Mouse (Mus musculus): ENCODE data around the gene Plxna4.

The Plxna4 gene

GRCm38 (mm10) chr6:32224007-32224703 lies 363.8 kb downstream of the Plxna4 start:
- no peak for DNase-seq

- DNase-seq: peak; percentile 34
Observed at GRCm38 (mm10) chr6:32220765-32221164, 367.2 kb downstream of the Plxna4 start.

DNA sequence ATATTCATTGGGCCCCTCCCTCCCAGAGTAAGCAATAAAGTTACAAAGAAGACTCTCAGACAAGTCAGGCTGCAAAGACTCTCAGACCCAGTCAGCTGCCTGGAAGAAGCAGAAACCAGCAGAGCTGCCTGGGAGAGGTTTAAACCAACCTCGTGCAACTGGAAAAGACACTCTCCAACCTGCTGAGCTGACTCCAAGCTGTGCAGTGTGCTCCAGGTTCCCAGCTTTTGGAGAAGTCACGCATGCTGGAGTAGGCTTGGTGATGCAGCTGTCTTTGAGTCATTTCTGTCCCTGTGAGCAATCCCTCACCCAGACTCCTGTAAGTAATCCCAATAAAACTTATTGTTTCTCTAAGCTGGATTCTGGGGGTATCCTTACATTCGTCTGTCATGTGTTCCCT lies 369.4 kb downstream of the Plxna4 start:
- DNase-seq: no peak

GRCm38 (mm10) chr6:32212439-32212838 lies 375.6 kb downstream of the Plxna4 start:
- no peak for DNase-seq

GRCm38 (mm10) chr6:32210139-32210538 lies 377.9 kb downstream of the Plxna4 start:
- DNase-seq: no peak

DNA sequence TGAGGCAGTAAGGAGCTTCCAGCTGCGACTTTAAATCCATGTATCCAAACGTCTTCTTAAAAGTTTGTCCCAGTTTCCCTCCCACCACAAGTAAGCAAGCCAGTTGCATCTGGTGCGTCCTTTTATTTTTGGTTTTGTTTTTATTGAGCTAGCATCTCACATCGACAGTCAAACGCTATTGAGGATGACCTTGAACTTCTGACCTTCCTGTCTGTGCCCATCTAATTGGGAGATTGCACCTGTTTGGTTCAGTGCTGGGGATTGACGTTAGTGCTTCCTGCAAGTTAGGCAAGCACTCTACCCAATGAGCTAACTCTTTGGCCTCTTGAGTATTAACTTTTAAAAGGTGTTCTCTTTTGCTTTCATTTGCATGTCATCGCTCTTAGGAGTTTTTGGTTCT lies 379.0 kb downstream of the Plxna4 start:
- DNase-seq: no peak

DNA sequence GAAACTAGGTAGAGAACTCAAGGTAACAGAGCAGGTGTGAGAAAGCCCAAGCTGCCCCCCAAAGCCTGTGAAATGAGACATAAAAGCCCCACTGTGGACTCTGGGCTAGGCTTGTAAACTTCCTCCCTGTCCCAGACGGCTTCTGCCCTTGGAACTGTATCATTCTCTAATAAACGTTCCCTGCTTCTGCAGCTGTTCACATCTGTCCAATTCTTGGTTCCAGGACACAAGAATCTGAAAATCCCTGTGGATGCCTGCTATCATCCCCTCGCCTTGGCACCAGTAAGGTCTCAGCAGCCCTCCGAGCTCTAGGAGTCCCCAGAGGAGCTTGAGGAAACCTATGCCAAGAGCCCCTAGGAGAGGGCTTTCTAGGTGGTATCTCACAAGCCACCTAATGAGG lies 383.7 kb downstream of the Plxna4 start:
- DNase-seq: no peak

DNA sequence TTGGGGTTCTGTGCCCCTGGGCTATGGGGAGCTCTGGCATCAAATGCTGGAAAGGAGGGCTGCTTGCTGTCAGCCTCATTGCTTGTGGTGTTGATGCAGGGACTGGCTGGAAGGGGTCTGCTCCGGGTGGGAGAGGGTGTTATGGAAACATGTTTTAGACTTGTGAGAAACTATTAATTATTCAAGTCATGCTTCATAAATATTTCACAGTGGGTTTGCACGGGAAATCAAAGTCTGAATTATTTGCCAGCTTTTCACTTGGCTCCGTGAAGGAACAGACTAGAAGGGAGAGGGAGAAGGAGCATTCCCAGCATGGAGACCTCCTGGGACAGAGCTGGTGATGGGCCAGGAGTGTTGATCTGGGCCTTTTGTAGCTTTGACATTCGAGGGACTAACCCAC lies 384.6 kb downstream of the Plxna4 start:
- DNase-seq: peak; percentile 26

GRCm38 (mm10) chr6:32202664-32203192 lies 385.3 kb downstream of the Plxna4 start:
- DNase-seq: no peak

DNA sequence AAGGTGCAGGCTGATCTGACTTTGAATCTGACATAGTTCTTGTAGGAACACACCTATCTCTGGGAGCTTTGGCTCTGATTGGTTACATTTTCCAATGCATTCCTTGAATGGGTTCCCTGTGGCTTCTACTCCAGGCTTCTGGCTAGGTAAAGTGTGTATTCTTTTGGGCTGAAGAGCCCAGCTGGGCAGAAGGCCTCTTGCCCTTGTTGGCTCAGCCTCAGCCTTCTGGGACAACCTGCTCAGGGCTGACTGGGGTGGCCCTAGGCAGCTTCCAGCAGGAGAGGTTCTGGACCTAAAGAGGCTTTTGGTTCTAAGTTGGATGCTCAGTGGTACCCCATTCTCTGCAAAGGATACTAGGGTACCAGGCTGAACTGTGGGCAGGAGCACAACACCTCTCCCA lies 386.5 kb downstream of the Plxna4 start:
- no peak for DNase-seq

DNA sequence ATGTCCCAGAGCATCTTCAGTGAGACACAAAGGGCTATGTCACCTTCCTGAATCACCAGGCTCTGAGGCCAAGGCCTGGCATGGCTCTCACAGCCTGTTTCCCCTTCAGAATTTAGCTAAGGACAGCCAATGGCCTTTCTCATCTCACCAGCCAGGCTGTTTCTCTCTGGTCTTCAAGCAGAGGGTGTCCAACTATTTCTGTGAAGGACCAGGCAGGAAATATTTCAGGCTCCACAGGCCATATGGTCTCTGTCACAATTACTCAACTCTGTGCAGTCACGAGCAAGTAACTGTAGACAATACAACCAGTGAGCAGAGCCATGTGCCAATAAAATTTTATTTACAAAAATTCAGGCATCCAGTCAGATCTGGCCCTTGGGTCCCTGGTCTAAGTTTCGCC lies 388.4 kb downstream of the Plxna4 start:
- DNase-seq: no peak

- no peak for DNase-seq
Observed at GRCm38 (mm10) chr6:32196913-32197312, 391.1 kb downstream of the Plxna4 start.

- DNase-seq: peak; percentile 55
Observed at GRCm38 (mm10) chr6:32193046-32193445, 394.9 kb downstream of the Plxna4 start.

- DNase-seq: no peak
Observed at GRCm38 (mm10) chr6:32184402-32184985, 403.5 kb downstream of the Plxna4 start.

DNA sequence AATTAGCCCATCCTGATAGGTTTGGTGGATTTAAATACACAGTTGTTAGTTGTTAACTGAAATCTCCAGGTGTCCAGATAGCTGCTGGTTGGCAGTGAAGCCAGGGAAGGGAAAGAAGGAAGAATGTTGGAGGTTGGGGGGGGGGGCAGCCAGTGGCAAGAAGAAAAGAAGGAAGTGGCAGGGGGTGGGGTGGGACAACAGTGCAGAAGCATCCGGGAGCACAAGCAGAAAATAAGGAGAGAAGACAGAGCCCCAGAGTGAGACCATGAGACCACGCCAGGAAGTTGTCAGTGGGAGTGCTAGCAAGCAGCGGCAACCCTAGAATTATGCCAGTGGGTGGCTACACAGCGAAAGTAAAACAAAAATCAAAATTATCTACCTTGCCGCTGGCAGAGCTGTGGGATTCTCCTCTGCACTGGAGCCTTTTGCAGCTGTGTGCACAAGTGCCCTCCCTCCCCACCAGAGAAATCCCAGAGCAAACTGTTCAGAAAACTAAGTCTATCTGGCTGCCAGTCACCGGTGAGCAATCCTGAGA lies 404.3 kb downstream of the Plxna4 start:
- DNase-seq: no peak

DNA sequence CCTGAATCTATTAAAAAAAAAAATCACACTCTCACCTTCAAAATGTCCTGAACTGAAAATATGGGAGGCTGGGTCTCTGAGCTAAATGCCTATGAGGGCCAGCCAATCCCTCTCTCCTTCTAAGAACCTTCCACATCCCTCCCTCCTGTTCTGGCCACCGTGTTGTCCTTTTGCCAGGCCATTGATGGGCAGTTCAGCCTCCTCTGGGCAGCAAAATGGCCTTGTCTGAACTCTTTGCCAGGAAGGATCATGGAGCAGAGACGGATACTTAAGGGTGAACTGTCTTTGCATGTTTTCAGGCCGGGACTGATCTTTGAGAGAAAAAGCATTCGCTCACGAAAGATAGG lies 408.0 kb downstream of the Plxna4 start:
- no peak for DNase-seq

DNA sequence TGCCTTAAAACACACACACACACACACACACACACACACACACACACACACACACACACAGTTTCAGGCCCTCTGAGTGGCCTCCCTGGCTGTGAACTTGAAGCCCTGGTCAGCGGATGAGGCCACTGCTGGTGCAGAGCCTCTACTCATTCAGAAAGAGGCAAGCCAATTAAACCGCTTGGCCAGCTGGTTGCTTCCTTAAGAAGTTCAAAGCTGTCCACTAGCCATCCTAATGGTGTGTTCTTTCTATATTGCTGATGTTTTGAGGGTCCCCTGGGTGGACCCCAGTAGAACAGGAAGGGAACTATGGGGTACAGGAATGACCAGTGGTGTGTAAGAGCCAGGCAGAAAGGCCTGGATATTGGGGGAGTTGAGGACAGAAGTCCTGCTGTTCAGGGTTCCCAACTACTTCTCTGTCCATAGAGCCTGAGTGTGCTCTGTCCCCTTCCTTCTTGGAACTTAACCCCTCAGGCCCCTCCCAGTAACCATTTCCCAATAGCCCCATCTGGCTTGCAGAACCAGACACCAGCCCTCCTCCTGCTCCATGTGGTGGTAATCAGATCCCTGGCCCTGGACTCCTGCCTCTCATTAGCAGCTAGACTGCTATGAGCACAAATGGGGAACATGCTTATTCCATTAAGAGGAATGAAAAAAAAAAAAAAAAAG lies 408.5 kb downstream of the Plxna4 start:
- DNase-seq: peak; percentile 31

- DNase-seq: peak; percentile 36
Observed at GRCm38 (mm10) chr6:32177905-32178304, 410.1 kb downstream of the Plxna4 start.

DNA sequence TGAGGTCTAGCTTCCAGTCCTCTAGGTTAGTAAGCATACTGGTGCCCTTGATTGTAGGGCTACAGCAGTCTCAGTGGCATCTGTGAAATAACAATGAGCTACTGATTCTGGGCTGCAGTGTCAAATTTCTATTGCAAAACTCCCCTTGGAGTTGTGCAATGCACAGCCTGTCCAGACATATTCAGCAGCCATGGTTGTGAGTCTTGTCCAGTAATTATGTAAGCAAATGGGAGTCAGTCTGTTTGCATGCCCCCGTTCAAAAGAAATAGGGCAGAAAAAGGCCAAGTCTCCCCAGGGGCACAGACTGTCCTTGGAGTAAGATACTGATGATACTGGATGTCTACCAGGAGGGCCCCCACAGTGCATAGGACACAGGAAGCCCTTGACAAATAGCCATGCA lies 420.3 kb downstream of the Plxna4 start:
- peak; percentile 43 for DNase-seq

DNA sequence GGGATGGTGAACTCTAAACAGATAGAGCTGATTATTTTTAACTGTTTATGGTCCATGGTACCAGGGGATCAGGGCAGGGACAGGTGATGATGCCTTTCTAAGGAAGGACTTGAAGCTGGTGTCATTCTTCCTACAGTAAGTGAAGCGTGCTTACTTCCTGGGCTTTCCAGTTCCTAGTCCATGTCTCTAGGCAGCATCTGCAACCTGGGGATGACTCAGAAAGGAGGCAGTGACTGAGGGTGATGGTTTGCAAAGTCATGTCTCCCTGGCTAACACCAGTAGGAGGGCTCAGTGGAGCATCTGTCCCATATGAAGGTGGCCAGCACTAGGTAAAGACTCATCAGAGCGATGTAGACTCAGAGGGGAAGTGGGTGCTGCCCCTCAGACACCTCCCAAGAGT lies 427.6 kb downstream of the Plxna4 start:
- DNase-seq: no peak

DNA sequence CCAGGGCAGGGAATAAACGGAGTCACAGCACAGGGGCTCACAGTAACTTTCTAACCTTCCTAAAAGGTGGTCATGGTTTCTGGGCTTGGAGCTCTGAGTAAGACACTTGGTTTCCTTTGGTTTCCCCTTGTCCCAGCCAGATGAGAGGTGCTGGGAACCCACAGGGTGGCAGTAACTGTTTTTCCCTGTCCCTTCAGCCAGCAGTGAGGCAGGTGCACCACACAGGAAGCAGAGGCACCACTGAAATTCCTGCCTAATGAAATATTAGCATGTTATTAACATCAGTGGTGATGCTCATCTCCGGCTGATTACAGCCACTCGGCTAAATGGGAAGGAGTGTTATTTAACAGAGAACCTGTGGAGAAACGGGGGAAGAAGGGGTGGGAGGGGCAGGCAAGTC lies 428.1 kb downstream of the Plxna4 start:
- DNase-seq: no peak

- no peak for DNase-seq
Observed at GRCm38 (mm10) chr6:32158347-32158746, 429.6 kb downstream of the Plxna4 start.

DNA sequence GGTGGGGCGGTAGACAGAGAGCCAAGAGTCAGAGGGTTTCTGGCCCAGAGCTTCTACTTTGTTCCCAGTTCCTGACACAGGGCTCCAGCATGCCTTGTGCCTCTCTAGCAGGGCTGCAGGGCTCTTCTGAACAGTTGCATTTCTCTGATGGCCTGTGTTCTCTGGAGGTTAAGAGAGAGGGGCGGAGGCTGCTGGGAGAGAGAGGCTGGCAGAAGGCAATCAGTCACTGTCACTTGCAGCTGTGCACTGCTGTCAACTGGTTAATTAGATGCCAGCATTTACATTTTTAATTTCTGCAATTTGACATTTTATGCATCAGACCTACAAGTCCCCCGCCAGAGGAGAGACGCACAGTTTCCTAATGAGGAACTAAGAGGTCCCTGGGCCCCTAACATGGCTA lies 434.8 kb downstream of the Plxna4 start:
- DNase-seq: no peak

DNA sequence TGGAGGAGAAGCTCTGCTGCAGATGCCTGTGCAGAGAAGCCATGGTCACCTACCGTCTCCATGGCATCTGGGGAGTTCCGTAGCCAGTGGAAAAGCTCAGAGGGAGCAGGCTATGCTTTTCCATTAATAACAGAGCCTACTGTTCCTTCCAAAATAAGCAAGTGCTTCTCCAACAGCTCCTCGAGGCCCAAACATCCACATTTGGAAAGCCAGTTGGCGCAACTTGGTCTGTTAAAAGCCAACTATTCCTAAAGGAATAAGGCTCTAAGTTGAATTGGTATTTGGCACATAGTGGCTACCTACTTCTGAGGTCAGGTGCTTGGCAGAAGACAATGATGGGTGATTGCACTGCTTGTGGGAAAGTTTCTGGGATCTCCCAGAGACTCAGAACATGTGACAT lies 437.2 kb downstream of the Plxna4 start:
- no peak for DNase-seq

Data from retina, postnatal 1 day (tissue).